Mouse (Mus musculus) telencephalon, adult 2 months (tissue): ENCODE measurements around the gene Wasl.

Source experiments
- DNase-seq: peaks from one replicate; pipeline ENCODE4 v3.0.0-alpha.2; 2011; ENCODE audit warnings: low read depth, low spot score

Gene Wasl

DNA sequence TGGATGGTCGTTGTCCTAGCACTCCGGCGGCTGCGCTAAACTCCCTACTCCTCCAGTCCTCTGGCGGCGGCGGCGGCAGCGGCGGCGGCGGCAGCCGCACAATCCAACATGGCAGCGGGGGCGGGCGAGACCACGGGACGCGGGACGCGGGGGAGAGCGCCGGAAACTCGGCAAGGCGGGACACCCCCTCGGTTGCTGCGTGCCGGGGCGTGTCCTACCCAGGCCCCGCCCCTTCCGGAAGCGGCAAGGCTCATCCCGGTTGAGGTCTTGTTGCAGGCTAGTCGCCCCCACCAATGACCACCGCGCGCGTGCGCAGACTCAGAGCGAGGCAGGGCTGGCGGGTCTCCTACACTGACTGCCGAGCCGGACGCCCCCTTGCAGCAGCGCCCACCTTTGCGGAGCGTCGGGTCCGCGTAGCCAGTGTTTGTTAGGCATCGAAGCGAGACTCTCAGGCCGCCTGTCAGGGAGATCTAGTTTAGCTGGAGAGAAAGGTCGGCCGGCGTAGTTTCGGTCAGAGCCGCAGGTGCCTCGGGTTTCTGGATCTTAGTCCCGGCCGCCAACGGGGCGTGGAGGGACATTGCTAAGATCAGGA, at the start of gene Wasl:
TSS of gene Wasl (minus strand) at position 143 of the 592 bp plus-strand sequence.
- peak; percentile 97 for DNase-seq

DNA sequence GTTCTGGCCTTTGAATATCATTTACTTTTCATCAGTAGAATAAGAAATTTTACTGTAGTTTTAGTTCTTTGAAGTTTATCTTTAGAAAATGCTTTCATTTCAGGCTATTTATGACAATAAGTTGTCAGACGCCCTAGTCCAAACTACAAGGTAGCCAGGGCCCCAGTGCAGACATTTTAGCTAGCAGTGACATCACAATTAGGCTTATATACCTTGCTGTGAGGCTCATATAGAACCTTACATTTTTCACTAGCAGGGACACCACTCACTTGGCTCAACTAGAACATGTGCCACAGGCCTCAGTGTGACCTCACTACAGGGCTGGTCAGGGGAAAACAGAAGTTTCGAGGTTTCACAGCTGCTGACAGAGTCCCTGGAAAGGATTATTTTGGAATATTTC, 42.7 kb upstream of the Wasl start:
- DNase-seq: no peak

DNA sequence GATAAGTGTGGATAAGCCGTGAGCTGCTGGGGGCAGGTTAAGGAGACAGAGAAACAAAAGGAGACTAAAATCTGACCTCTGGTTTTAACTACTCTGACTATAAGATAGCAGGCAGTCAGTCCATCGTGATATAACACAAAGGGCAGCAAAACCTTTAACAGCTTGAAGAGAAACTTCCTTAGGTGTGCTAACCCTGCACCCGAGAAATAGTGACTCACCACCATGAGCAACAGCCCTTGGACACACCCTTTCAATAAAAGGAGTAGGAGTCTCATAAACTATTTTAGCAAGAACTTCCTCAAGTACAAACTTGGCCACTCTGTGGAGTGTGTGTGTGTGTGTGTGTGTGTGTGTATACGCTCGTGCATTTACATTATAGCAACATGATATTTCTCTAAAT, 42.3 kb upstream of the Wasl start:
- DNase-seq: no peak

GRCm38 (mm10) chr6:24697216-24697615, 32.4 kb upstream of the Wasl start:
- DNase-seq: no peak

DNA sequence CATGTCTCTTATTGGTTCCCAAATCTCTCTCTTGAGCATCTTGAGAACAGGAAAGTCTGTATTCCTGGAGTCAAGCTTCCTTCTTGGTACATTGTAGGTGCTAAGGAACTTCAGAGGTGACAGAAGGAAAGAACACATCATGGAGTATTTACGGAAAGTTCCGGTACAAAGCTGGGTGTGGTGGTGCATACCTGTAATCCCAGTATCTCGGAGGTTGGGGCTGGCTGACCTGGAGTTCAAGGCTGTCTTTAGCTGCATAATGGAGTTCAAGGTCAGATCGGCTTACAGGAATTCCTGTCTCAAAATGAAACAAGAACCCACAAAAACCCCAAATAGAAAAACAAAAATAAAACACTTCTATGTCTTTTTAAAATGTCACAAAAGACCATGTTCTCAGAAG, 31.3 kb upstream of the Wasl start:
- DNase-seq: no peak

DNA sequence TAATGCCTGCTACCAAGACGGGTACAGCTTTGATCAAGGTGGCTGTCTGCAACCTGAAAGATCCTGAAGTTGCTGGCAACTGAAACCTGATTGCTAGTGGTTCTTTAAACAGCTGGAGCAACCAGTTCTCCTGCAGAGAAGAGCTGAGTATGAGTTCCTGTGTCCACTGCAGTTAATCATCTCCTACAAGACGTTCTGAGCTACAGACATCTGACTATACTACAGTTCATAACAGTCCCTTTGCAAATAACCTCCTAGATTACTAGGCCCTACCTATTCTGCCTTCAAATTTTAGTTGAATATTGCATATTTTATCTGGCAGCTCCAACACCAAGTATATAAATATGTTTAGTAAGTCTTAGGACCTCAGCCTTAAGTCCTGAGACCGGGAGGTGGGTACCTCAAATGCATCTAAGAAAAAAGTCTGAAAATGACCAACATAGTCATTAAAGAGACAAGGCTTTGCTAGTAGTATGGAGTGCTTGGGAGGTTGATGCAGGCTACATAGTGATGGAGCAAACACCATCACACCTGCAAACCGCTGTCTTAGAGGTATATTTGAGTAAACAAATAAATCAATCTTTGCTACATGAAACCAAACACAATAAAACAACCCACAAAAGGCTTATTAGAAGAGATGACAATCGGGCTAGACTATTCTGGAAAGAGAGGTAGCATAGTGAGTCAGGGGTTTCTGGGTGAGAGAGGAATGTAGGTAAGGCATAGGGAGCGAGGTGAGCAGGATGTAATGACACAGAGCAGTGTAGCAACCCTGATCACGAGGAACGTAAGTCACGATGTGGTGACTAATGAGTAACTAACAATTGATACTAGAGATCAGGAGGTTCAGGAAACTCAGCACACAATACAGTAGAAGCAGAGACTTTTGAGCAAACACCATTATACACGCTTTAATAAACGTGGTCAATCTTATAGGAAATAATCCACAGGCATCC, 29.9 kb upstream of the Wasl start:
- DNase-seq: no peak

- DNase-seq: no peak
Observed at GRCm38 (mm10) chr6:24687871-24688270, 23.1 kb upstream of the Wasl start.

DNA sequence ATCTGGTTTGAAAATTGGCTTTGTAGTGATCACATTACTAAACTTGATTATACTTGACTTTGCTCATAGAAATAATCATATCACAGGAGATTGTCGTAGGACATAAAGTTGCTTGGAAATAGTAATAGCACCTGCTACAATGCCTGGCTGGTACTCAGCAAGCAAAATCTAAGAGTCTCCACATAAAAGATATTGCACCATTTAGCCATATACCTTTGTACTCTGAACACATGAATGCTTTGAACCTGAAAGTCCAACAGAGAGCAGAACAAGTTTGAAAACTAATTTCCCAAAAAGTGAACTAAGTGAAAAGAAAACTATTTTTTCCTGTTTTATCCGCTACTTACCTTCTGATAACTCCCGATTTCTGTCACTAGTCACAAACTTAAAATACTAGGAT, 18.3 kb upstream of the Wasl start:
- no peak for DNase-seq

DNA sequence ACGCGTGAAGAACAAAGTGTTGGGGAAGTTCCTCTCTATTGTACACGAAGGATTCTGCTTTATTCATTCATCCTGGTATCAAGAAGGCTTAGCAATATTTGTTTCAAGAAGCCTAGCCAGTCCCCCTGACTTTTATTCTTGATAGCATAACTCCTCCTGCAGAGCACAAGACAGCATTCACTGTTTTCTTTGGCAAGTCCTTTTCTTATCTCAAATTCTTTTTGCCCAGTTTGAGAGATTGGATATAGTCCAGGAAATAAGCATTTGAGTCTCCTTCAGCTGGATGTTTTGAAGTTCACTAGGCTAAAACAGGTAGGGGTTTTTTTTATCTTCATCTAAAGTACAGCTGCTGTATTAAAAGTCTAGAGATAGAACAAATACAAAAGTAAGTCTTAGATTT, 3.0 kb upstream of the Wasl start:
- no peak for DNase-seq

DNA sequence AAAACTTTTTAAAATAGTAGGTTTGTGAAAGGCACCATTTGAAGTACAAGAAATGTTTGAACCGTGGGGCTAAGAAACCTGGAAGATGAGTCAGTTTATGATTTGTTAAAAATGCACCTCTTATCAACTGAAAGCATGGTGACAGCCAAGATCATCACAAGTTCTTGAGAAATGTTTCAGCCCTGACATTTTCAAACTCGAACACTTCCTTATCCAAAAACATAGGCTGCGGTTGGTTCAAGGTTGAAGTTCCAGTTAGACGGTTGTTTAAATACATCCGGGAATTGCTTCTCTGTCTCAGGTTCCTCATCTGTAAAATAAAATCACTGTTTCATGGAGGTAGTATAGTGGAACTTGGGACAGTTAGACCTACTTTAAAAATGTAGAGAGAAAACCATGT, 1.4 kb upstream of the Wasl start:
- no peak for DNase-seq

GRCm38 (mm10) chr6:24664133-24664866, 509 bp downstream of the Wasl start:
- DNase-seq: no peak

- DNase-seq: no peak
Observed at GRCm38 (mm10) chr6:24663196-24664132, 1.3 kb downstream of the Wasl start.

DNA sequence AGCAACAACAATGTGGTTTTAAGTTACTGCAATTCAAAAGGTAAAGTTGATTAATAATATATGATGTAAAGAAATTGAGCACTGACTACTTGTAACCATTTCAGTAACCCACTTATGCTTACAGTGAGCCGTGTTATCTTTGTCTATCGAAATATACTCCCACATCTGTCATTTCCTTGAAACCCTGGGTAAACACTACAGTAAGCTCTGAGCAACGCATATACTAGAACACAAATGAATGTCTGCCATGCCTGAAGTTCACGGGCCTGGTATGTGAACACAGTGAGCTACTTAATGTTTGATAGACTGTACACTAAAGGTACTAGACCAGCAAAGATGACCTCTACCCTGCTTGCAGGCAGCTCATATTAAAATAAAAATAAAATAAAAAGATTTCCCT, 2.3 kb downstream of the Wasl start:
- DNase-seq: no peak

- DNase-seq: no peak
Observed at GRCm38 (mm10) chr6:24661879-24662278, 2.9 kb downstream of the Wasl start.

DNA sequence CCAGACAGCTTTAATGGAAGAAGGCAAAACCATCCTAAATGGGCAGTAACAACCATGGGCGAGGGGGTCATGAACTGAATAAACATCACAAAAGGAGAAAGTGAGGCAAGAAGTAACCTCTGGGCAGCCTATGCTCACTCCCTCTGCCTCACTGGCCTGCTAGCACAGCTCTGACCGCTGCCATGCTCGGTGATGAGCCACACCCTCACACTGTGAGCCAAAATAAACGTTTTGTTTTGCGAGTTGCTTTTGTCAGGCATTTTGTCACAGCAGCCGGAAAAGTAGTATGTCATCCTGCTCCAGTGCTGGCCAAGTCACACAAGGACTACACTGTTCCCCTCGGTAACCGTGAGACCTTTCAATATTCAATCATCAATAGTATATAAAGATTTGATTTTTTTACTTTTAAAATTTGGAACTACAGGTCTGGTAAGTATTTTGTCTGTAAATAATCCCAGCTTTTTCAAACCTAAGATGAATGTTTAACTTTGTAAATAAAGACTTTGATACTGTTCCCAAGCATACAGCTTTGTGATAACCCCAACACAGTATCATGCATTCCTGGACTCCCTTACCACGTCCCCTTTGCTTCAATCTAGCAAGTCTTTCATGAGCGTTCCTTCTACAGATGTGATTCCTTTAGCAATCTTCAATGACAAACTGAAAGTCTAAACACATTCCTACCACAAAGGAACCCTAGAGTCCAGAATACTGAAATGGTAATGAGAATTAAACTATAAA, 7.0 kb downstream of the Wasl start:
- DNase-seq: no peak

GRCm38 (mm10) chr6:24656094-24656493, 8.7 kb downstream of the Wasl start:
- DNase-seq: no peak

DNA sequence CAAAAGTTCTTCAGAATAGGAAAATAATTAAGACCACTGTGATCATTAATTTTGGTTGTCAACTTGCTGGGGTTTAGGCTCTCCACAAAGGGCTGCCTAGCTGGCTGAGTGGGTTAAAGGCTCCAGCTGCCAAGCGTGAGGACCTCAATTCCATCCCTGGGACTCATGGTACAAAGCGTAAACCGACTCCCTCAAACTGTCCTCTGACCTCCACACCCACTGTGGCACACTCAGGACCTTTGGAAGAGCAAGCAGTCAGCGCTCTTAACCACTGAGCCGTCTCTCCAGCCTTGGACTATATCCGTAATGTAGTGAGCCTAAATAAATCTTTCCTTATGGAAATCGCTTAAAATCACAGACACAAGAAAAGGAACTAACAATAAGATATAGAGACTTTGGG, 13.3 kb downstream of the Wasl start:
- DNase-seq: no peak

DNA sequence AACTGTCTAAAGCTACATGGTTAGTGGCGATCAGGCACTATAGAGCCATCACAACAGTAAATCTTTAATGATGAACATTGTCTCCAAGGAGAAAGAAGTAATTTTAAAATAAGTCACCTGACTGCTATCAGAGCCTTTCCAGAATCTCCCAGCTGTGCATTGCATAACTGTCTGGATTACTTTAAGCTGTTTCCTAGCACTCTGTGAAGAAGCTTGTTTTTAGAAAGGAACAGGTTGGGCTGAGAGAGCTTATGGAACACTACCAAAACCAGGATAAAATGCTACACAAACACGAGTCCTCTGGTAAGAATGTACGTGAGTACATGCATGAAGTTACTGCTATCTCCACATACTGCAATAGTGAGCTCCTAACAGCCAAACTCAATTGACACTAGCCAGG, 14.1 kb downstream of the Wasl start:
- peak; percentile 89 for DNase-seq

GRCm38 (mm10) chr6:24648403-24648802, 16.4 kb downstream of the Wasl start:
- DNase-seq: no peak

DNA sequence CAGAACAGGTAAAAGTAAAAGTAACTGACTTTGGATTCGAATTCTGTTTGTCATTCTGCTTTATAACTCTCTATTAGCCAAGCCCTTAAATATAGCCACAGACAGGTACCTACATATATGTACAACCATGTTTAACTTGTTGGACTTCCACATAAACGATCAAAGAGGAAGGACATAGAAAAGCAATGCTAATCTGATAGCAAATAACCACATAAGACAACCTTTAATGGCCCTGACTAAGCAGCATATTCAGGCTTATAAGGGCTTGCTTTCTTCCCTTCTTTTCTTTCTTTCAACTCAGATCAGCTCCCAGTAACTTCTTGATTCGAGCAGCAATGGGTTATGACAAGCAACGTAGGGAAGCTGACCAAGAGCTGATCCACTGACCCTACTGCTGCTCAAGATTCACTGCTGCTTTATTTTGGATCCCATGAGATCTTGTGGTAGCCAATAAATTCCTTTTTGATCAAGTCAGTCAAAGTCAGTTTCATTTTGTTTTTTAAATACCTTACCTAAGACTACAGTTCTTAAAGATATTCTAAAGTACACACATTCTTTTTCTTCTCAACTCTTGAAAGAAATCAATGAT, 17.6 kb downstream of the Wasl start:
- DNase-seq: no peak
